Mouse (Mus musculus) right cerebral cortex, postnatal 36 days (tissue): ENCODE data around the gene Fam107b.
A peak's percentile ranks its signal among the peaks of the same experiment; 100 is the strongest.

Source experiments
- DNase-seq, 2 experiments: peaks; one replicate each; pipeline ENCODE4 v3.0.0; 2022; ENCODE audit warnings: low spot score in 2 of 2, mixed read lengths in 1 of 2

Gene Fam107b

GRCm38 (mm10) chr2:3570186-3570585, at the start of gene Fam107b:
TSS of gene Fam107b (plus strand) at chr2:3570488.
- DNase-seq, result no peak

- no peak for DNase-seq
Observed at GRCm38 (mm10) chr2:3522558-3522957, 47.7 kb upstream of the Fam107b start.

GRCm38 (mm10) chr2:3526288-3526687, 44.0 kb upstream of the Fam107b start:
- no peak for DNase-seq

- DNase-seq, result no peak
Observed at GRCm38 (mm10) chr2:3541307-3542079, 28.8 kb upstream of the Fam107b start.

- no peak for DNase-seq
Observed at GRCm38 (mm10) chr2:3546055-3546454, 24.2 kb upstream of the Fam107b start.

- DNase-seq, result peak; percentile 18
Observed at GRCm38 (mm10) chr2:3546588-3546987, 23.7 kb upstream of the Fam107b start.

GRCm38 (mm10) chr2:3570606-3571005, 318 bp downstream of the Fam107b start:
- no peak for DNase-seq

- DNase-seq, result no peak
Observed at GRCm38 (mm10) chr2:3573883-3574282, 3.6 kb downstream of the Fam107b start.

GRCm38 (mm10) chr2:3575140-3575539, 4.9 kb downstream of the Fam107b start:
- DNase-seq, result no peak

- DNase-seq, result no peak
Observed at GRCm38 (mm10) chr2:3576346-3576745, 6.1 kb downstream of the Fam107b start.

GRCm38 (mm10) chr2:3577216-3577615, 6.9 kb downstream of the Fam107b start:
- no peak for DNase-seq

GRCm38 (mm10) chr2:3578180-3578902, 8.1 kb downstream of the Fam107b start:
- DNase-seq, result no peak

DNA sequence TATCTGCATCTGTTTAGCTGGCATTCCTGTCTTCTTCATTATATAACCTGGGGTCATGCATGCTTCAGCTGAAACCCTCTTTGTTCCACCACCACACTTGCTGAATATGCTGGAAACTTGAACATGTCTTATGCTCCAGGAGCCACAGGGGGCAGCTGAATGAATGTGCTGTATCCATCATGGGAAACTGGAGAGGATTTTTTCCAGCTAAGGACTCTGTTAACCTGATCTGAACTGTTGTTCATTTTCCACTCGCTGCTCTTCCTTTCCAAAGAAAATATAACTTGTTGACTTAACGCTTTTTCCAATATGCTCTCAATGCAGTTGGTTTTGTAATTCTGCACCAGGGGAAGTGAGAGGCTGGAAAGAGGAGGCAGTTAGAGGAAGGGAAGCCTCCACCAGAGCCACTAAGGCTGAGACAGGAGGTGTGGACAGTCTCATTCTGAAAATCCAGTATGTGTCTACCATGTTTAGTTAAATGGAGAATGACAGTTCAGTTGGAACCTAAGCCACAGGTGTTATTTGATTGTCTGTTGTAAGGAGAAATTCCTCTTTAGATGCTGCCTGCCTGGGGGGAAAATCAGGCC, 9.1 kb downstream of the Fam107b start:
- DNase-seq, result no peak

- no peak for DNase-seq
Observed at GRCm38 (mm10) chr2:3582830-3583229, 12.5 kb downstream of the Fam107b start.

DNA sequence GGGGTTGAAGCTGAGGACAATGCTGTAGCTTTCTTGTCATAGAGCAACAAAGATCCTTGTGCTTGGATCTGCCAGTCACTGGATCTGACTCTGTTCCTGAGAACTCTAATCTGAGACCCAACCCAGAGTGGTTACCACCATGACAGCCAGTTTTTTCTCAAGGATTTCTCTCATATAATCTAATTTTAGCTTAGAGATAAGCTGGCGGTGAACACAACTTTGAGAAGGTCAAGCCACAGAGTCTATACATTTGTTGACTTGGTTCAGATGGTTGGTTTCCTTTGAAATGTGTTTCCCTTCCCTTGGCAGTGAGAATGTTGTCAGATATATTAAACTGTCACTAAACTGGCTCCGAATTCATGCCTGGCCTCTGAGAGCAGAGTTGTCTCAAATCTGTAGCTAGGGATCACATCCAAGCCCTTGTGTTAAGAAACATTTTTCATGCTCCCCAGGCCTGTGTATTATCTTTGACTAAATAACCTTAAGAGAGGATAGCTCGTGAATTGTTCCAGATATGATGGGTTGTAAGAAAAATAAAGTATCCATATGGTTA, 15.0 kb downstream of the Fam107b start:
- no peak for DNase-seq

DNA sequence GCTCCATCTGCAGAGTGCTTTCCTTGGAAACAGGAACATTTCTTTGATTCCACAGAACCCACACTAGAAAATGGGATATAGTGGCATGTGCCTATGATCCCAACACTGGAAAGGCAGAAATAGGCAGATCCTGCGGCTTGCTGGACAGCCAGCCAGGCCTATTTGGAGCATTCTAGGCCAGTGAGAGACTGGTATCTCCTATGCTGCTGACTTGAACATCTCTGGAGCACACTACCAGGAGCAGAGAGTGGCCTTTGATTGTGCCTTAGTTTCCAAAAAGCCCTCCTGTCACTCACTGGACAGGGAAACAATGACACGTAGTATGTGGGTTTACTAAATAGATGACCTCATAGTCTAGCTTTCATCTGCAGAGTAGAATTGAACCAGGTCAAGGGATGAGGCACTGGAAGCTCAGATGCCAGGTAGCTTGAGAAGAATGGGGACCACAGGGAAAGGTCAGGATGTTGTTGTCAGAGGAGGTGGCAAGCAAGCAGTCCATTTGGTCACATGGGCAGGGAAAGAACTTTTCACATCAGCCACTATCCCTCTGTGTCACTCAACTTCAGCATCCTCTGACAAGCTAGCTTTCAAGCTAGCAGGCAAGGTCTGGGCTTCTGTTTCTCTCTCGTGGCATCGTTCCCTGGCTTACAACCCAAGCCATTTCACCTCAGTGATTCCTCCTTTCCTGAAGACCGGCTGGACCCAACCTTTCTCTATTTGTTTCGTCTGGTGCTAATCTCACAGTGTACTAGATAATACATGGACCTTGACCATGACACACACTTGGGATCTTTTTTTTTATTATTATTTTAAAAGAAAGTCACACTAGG, 20.0 kb downstream of the Fam107b start:
- DNase-seq, result no peak

- no peak for DNase-seq
Observed at GRCm38 (mm10) chr2:3590916-3591197, 20.6 kb downstream of the Fam107b start.

DNA sequence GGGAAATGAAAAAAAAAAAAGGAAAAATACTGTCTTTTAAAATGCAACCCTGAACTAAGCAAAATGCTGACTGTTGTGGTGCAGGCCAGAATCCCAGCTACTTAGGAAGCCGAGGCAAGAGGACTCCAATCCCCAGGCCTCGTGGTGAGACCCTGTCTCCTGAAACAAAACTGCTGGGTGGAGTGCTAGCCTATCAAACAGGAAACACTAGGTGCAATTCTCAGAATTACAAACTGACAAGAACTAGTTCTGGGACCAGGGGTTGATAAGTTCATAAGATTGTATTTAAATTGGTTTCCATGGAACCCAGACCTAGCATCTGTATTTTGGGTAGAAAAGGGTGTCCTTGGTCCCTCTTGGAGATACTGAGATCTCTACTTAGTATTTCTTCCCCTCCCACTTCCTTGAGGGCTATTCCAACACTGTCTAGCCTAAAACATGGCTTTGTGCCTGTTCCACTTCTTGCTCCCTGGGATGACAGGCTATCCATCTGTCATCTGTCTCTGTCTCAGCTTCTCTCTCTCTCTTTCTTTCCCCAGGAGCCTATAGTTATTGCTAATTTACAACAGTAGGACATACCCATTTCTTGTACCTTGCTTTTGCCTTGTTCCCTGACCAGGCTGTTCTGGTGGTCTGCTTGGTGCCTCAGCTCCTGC, 24.5 kb downstream of the Fam107b start:
- DNase-seq, result no peak

- DNase-seq, result no peak
Observed at GRCm38 (mm10) chr2:3600421-3600820, 30.1 kb downstream of the Fam107b start.

GRCm38 (mm10) chr2:3602599-3602998, 32.3 kb downstream of the Fam107b start:
- DNase-seq, result no peak

GRCm38 (mm10) chr2:3603181-3603580, 32.9 kb downstream of the Fam107b start:
- no peak for DNase-seq
